Mouse (Mus musculus) layer of hippocampus, postnatal 10 days (tissue): ENCODE measurements around the gene Zfp524. TPM values are rescaled to one million over a fixed set of nuclear protein-coding genes. Genes with fewer than 3 reads are reported as not detected.

Experiments used
- DNase-seq, 2 experiments: peaks; one replicate each; pipeline ENCODE4 v3.0.0; 2021; ENCODE audit warnings: low spot score in 2 of 2
- total RNA-seq, 2 experiments: library from RNA; stranded (reverse); gene quantifications; 2 replicates each; pipeline ENCODE4 v1.2.3; 2021

The Zfp524 gene
- total RNA-seq, 2 experiments from 2014 or later: 4.5 TPM

DNA sequence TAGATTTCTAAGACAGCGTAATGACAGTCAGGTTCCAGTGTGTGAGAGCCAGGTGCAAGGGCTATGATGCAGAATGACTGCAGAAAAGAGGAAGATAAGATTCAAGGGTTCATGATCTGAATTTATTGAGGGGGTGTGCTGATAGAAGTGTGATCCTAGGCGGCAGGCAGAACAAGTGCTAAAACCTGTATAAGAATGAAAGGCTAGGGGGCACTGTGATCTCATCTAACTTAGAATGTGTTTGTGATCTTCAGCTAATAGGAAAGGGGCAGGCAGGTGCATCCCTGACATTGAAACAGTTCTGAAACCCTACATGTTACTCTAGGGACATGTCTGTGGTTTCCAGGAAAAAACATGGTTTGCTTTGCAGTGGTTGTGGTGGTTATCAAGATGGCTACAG is 31.9 kb downstream of the Zfp524 start:
- no peak for DNase-seq

DNA sequence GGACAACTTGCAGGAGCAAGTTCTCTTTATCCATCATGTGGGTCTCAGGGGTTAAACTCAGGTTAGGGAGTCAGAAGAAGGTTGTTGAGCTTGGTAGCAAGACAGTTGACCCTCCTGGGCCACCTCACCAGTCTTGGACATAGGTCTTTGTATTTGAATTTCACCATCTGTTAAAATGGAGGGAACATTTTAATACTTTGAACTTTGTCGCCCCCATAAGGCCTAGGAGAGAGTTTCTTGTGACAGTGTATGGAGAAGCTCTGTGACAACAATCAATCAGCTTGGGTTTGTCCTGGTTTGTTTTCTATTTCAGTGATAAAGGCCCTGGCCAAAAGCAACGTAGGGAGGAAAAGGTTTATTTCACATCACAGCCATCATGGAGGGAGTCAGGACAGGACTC is 33.1 kb downstream of the Zfp524 start:
- no peak for DNase-seq

- peak; percentile 84 to 87 for DNase-seq
Observed at GRCm38 (mm10) chr7:5051193-5052192, 37.3 kb downstream of the Zfp524 start, which contains the start of gene Zfp580. Gene Zfp580 (plus strand): TSS chr7:5051538.

GRCm38 (mm10) chr7:5052438-5052837 is 38.2 kb downstream of the Zfp524 start:
- DNase-seq: no peak

- no peak for DNase-seq
Observed at GRCm38 (mm10) chr7:5052931-5053343, 38.7 kb downstream of the Zfp524 start.

GRCm38 (mm10) chr7:5053456-5054179 is 39.4 kb downstream of the Zfp524 start:
- peak; percentile 63 to 67 for DNase-seq

GRCm38 (mm10) chr7:5056651-5057263 is 42.5 kb downstream of the Zfp524 start:
- peak; percentile 75 to 80 for DNase-seq

DNA sequence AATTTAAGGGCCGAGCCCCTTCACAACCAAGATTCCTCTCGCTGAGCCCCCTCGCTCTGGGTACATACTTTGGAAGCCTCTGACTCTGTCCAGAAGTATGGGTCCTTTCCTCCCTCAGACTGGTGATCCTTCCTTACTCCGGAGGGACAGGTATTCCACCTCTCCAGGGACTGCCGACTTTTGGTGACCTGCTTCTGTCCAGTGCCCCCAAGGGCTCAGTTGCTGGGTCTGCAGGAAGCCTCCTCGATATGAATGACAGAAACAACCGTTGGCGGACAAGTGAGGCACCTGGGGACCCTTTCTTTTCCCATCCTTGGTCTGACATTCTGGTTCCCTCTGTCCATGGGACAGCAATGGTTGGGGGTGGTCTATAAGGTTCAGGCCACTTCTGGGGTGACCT is 43.2 kb downstream of the Zfp524 start:
- DNase-seq: no peak

GRCm38 (mm10) chr7:5057804-5058203 is 43.6 kb downstream of the Zfp524 start:
- DNase-seq: peak in 1 of 2 experiments; percentile 39

DNA sequence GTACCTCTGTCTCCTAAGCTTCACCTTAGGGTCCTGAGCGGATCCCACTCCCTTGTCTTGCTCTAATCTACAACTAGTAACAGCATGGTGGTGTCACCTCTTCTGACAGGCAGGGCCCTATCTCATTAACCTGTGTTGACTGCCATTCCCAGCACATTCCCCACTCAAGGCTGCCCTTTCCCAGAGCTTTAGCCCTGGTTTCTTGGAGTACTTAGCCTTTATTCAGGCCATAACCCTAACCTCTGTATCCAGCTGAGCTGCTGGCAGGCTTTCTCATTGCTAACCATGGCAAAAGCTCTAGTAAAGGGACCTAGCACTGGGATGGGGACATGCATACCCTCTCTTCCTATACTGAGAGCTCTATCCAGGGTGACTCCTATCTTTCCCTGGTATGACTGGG is 44.4 kb downstream of the Zfp524 start:
- DNase-seq: no peak

DNA sequence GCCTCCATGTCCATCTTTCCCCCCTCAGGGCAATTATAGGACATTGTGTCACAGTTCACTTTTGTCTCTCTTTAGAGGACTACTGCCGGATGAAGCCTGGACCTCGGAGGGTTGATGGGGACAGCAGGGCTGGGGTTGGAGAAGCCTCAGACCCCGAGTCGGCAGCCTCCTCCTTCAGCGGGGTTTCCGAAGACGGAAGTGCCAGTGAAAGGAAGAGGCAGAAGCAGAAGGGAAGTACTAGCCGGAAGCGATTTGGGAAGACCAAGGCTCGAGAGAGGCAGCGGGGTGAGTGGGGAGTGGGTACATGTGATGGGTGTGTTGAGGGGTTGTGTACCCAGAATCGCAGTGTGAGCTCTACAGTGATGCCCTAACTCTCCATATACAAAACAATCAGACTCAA is 45.2 kb downstream of the Zfp524 start:
- no peak for DNase-seq

DNA sequence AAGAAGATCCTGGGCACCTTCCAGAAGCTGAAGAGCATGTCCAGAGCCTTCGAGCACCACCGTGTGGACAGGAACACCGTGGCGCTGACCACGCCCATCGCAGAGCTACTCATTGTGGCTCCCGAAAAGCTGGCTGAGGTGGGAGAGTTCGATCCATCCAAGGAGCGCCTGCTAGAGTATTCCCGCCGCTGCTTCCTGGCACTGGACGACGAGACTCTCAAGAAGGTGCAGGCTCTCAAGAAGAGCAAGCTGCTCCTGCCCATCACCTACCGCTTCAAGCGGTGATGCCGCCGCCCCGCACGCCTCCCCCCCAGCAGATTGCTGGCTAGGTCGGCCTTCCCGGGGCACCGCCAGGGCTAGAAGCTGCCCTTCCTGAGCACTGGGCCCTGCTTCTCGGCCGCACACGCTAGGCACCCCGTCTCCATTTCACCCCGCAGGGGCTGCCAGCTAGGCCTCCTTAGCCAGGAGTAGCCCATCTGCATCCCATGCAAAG is 46.1 kb downstream of the Zfp524 start:
- DNase-seq: peak; percentile 75 to 82

DNA sequence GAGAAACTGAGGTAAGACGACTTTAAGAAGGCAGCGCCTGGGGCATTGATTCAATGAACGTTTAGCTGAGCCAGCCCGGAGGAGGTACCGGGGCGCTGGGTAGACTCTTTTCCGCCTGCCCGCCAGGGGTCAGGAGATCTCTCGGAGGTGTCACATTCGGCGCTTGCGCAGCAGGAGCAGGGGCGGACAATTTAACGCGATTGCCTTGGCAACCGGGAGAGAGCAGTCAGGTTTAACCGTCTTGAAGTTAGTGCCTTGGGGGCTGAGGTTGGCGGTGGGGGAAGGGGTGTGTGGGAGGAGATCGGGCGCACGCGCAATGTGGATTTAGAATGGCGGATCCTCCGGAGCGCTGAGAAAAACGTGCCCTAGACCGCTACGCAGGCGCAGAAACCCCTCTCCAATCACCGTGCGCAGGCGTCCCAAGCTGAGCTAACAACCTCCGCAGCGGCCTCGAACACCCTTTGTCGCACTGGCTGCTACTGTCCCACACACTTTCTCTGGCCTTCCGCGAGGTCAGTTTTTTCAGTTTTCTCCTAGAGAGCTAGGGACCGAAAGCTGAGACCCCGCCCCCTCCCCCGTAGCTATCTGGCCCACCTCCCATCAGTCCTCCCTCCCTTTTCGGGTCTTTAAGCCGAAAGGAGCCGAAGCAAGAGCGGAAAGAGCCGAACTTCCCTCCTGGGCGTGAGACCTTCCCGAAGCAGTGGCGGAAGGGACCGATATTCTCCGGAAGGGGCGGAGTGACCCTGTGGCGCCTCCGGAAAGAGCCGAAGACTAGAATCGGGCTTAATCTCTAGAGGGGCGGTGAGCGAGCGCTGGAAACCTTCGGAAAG is 46.9 kb downstream of the Zfp524 start:
- DNase-seq: peak; percentile 100

- DNase-seq: peak; percentile 95 to 98
Observed at GRCm38 (mm10) chr7:5061774-5062359, 47.7 kb downstream of the Zfp524 start, which contains the start of gene U2af2. Gene U2af2 (plus strand): TSS chr7:5062143.

- no peak for DNase-seq
Observed at GRCm38 (mm10) chr7:5062360-5063001, 48.3 kb downstream of the Zfp524 start.

DNA sequence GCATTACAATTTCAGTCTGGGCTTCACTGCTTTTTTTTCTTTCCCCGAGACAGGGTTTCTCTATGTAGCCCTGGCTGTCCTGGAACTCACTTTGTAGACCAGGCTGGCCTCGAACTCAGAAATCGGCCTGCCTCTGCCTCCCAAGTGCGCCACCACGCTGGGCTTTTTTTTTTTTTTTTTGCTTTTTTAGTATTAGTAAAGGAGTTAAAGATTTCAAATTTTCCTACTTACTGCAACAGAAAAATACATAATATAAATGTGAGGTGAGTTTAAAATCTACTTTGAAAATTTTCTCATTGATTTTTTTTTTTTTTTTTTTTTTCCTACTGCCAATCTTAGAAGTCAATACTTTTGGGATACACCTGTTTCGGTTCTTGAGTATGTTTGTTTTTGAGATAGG is 50.7 kb downstream of the Zfp524 start:
- DNase-seq: no peak
